Mouse (Mus musculus): ENCODE measurements at regions not wholly inside any gene's neighbourhood (a gene's known extent, or its start where the extent isn't known, plus 50 kb on each side); places are given as distances from the start of the nearest gene placed in this dataset.

DNA sequence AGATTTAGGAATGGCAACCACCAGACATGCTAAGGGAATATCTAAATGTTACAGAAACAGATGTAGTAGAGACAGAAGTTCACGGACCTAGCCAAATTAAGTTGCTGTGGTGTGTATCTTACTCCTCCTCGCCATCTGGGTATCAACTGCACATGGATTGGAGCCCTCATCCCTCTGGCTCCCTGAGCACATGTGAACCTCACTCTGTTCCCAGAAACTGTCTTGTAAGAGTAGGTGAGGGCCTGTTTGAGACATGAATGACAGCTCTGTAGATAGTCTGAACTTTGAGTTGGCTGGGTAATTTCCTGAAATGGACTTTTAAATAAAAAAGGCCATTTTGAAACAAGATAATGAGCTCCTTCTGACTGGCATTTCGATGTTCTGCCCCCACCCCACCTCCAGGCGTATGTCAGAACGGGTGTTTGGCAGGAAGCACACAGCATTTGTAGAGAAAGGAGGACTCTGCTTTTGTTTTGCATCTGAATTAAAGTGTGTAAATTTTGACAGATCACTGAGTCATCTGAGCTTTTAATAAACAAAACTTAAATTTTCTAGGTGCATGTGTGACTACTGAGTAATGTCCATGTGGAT lies 196.9 kb upstream of the Cep126 start:
- H3K4me1 ChIP-seq (replicated peaks; ENCODE audit: control insufficient read depth, insufficient read depth, low read length): no peaks in the 10 kb centered on the region
- WGBS: 57% methylated on average over 5 of the region's 5 CpGs
- no peaks in the 10 kb centered on the region for H3K27me3 ChIP-seq (replicated peaks; ENCODE audit: control insufficient read depth, insufficient read depth, low read length)
- H3K27ac ChIP-seq (ENCODE audit: low read length): no peak overlapping the region
- no peak overlapping the region for H3K4me2 ChIP-seq (ENCODE audit: low read length)
- H3K36me3 ChIP-seq (ENCODE audit: control insufficient read depth, insufficient read depth): no peaks in the 10 kb centered on the region
- no peaks in the 10 kb centered on the region for H3K9me3 ChIP-seq (ENCODE audit: control insufficient read depth, low read length)
- 0 out of 2 replicates have a peak, but pooled peaks have one; percentile 33 for ATAC-seq
- H3K4me3 ChIP-seq (replicated peaks; ENCODE audit: low read length): no peak overlapping the region
- no peak overlapping the region for H3K9ac ChIP-seq (replicated peaks; ENCODE audit: low read depth, low read length)

DNA sequence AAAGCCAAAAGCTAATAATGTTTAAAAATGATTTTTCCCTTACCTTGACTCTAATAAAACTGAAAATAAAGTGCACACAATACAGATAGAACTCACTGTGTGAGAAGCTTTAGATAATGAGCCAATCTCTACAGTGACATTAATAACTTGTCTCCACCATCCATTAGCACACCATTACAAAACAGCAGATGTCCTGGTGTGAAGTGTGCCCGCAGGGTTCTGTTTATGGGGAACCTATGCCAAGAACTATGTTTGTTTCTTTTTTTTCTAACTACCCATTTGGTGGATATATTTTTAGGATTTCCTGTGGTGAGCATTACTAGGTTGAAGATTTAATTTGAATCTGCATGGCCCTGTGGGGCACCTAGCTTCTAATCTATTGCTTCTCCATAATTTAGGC lies 203.3 kb upstream of the Trpc6 start:
- H3K27me3 ChIP-seq (replicated peaks; ENCODE audit: control insufficient read depth, insufficient read depth, low read length): no peaks in the 10 kb centered on the region
- peak; percentile 52; the same call in 1 of the 2 replicates for ATAC-seq
- H3K4me3 ChIP-seq (replicated peaks; ENCODE audit: low read length): no peak overlapping the region
- 51% methylated on average over 1 of the region's 1 CpGs for whole genome bisulfite sequencing
- no peaks in the 10 kb centered on the region for H3K36me3 ChIP-seq (ENCODE audit: control insufficient read depth, insufficient read depth)
- H3K9ac ChIP-seq (replicated peaks; ENCODE audit: low read depth, low read length): no peak overlapping the region
- H3K4me2 ChIP-seq (ENCODE audit: low read length): no peak overlapping the region
- no peaks in the 10 kb centered on the region for H3K4me1 ChIP-seq (replicated peaks; ENCODE audit: control insufficient read depth, insufficient read depth, low read length)
- H3K9me3 ChIP-seq (ENCODE audit: control insufficient read depth, low read length): no peaks in the 10 kb centered on the region
- H3K27ac ChIP-seq (ENCODE audit: low read length): no peak overlapping the region

DNA sequence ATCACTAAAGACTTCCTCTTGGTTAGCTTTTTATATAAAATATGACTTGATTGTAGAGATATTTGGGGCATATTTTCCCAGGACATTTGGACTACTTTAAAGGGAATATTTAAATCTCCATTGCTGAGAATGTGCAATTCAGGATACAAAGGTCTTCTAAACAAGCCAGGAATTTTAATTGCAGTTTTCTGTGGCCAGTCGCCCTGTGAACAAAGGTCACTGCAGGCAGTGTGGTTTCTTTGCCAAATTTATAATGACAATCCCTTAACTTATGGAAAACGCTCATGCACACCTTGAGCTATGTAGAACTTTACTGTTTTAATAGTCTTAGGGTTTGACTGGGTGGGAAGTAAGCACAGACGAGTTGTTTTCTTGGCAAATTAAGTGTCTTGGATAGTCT lies 192.9 kb upstream of the Trpc6 start:
- H3K4me3 ChIP-seq (replicated peaks; ENCODE audit: low read length): no peak overlapping the region
- no peaks in the 10 kb centered on the region for H3K4me1 ChIP-seq (replicated peaks; ENCODE audit: control insufficient read depth, insufficient read depth, low read length)
- no peak overlapping the region for H3K9ac ChIP-seq (replicated peaks; ENCODE audit: low read depth, low read length)
- no peak for ATAC-seq
- no peaks in the 10 kb centered on the region for H3K27me3 ChIP-seq (replicated peaks; ENCODE audit: control insufficient read depth, insufficient read depth, low read length)
- WGBS: 50% methylated on average over 3 of the region's 3 CpGs
- no peak overlapping the region for H3K27ac ChIP-seq (ENCODE audit: low read length)
- no peaks in the 10 kb centered on the region for H3K9me3 ChIP-seq (ENCODE audit: control insufficient read depth, low read length)
- no peak overlapping the region for H3K4me2 ChIP-seq (ENCODE audit: low read length)
- H3K36me3 ChIP-seq (ENCODE audit: control insufficient read depth, insufficient read depth): no peaks in the 10 kb centered on the region

Measured in forebrain, embryonic 16.5 days (tissue).